In genomic region chr15:97415426-97415946, GRCm38 (mm10) we compare ENCODE assay signal across 20 mouse cellular contexts.
DNase-seq lines count a peak whose midpoint lies in the region; ATAC-seq lines count a peak whose summit lies in the region.
"Had no signal": no experiment of that assay in that cellular context is flagged by ENCODE, and none has a peak within 500 bp of the region (broad histone marks: within the 10 kb centered on the region; RNA-seq: fewer than 3 reads in every experiment).

No protein-coding gene starts in this region.

- peak; percentile 70 for DNase-seq in kidney, adult 9 months
- DNase-seq in B cell, adult 2 months = peak; percentile 32
- DNase-seq in embryo, embryonic 10 days (ENCODE audit: low spot score) = no peak
- no peak for DNase-seq in heart, adult 9 months (ENCODE audit: low spot score in 2 of 2)
- DNase-seq in cerebellum, adult 11 months = no peak
- DNase-seq: cerebellum, adult 9-10 months; gastrocnemius, postnatal 36 days; heart, postnatal 10 days; liver; lung, postnatal 36 days; thymus, postnatal 4 days had no signal

- H3K36me3 ChIP-seq in kidney, embryonic 14.5 days (ENCODE audit: control insufficient read depth, insufficient read depth, low read length) = no peaks in the 10 kb centered on the region
- no peaks in the 10 kb centered on the region for H3K36me3 ChIP-seq in stomach, embryonic 15.5 days
- H3K36me3 ChIP-seq: embryonic facial prominence, embryonic 12.5 days; midbrain, embryonic 10.5 days had no signal

- peaks cover 3% of the 10 kb centered on the region; the same call in 1 of the 2 replicates for H3K9me3 ChIP-seq in kidney, embryonic 14.5 days (ENCODE audit: control insufficient read depth, low read length)
- H3K9me3 ChIP-seq in stomach, embryonic 15.5 days = no peaks in the 10 kb centered on the region

- H3K4me2 ChIP-seq in kidney, embryonic 14.5 days (replicated peaks; ENCODE audit: low read depth, low read length) = no peak overlapping the region
- no peak overlapping the region for H3K4me2 ChIP-seq in stomach, embryonic 15.5 days
- H3K4me2 ChIP-seq: embryonic facial prominence, embryonic 12.5 days; heart, embryonic 11.5 days; hindbrain, embryonic 14.5 days had no signal

- 63% methylated on average over 2 of the region's 2 CpGs for WGBS in kidney, embryonic 14.5 days
- 33% methylated on average over 2 of the region's 2 CpGs for WGBS in stomach, embryonic 15.5 days

- no peak overlapping the region for H3K27ac ChIP-seq in kidney, embryonic 14.5 days (ENCODE audit: low read depth, low read length)
- peak overlapping the region; percentile 2; the same call in 1 of the 2 replicates for H3K27ac ChIP-seq in stomach, embryonic 15.5 days
- H3K27ac ChIP-seq: embryonic facial prominence, embryonic 12.5 days; hindbrain, embryonic 14.5 days; kidney, postnatal 0 days; midbrain, embryonic 10.5 days had no signal

- H3K4me3 ChIP-seq in kidney, embryonic 14.5 days (ENCODE audit: low read length) = no peak overlapping the region
- no peak overlapping the region for H3K4me3 ChIP-seq in stomach, embryonic 15.5 days (replicated peaks)
- H3K4me3 ChIP-seq: embryonic facial prominence, embryonic 12.5 days; erythroblast, embryonic 14.5 days; midbrain, embryonic 10.5 days had no signal

- no peaks in the 10 kb centered on the region for H3K27me3 ChIP-seq in kidney, embryonic 14.5 days (ENCODE audit: control insufficient read depth, insufficient read depth, low read length)
- no peaks in the 10 kb centered on the region for H3K27me3 ChIP-seq in stomach, embryonic 15.5 days (replicated peaks)
- H3K27me3 ChIP-seq: embryonic facial prominence, embryonic 12.5 days had no signal

- H3K9ac ChIP-seq in kidney, embryonic 14.5 days (ENCODE audit: low read depth, low read length) = no peak overlapping the region
- no peak overlapping the region for H3K9ac ChIP-seq in stomach, embryonic 15.5 days
- H3K9ac ChIP-seq: embryonic facial prominence, embryonic 12.5 days; hindbrain, embryonic 14.5 days had no signal

- no peaks in the 10 kb centered on the region for H3K4me1 ChIP-seq in kidney, embryonic 14.5 days (ENCODE audit: control insufficient read depth, insufficient read depth, low read length)
- H3K4me1 ChIP-seq in stomach, embryonic 15.5 days = no peaks in the 10 kb centered on the region
- H3K4me1 ChIP-seq: embryonic facial prominence, embryonic 12.5 days; midbrain, embryonic 10.5 days had no signal

- no peak for ATAC-seq in kidney, embryonic 14.5 days (ENCODE audit: low FRiP score, low TSS enrichment)
- peak; percentile 48 to 65; a peak in 2 of 4 replicates for ATAC-seq in hematopoietic stem cell, adult 5-6 weeks (replicated peaks in 1 of 2; ENCODE audit: insufficient read depth in 1 of 2, low FRiP score in 2 of 2, low TSS enrichment in 1 of 2, low read depth in 1 of 2, poor library complexity in 2 of 2, severe bottlenecking in 2 of 2)
- ATAC-seq in stomach, embryonic 15.5 days (ENCODE audit: insufficient read depth, low FRiP score, low read depth) = no peak

Comparison
In these comparisons a context has a peak if more than half of its experiments do, and no peak if none do; other contexts are left out.
1. DNase-seq: peak in kidney, adult 9 months (single experiment) and B cell, adult 2 months (2 of 2); none in embryo, embryonic 10 days (single experiment), heart, adult 9 months (0 of 2) and cerebellum, adult 11 months (single experiment).
2. ATAC-seq: peak in hematopoietic stem cell, adult 5-6 weeks (2 of 2); none in kidney, embryonic 14.5 days (single experiment) and stomach, embryonic 15.5 days (single experiment).